Mouse (Mus musculus) thymus, adult 2 months (tissue): ENCODE measurements around the gene Ccdc73.

Experiments used
- CTCF ChIP-seq: fragments of 200-500 bp; IDR thresholded peaks from 2 replicates; pipeline ENCODE4 v1.5.1; 2012; ENCODE audit warnings: mild to moderate bottlenecking, control low read depth, low read length, moderate library complexity, borderline replicate concordance; ENCODE audit not compliant: control insufficient read depth, poor library complexity, insufficient read depth; ENCODE audit errors: extremely low read depth
- POLR2A ChIP-seq: fragments of 200-500 bp; IDR thresholded peaks from 2 replicates; pipeline ENCODE4 v1.6.1; 2012; ENCODE audit warnings: mild to moderate bottlenecking, low read length, control low read depth, moderate library complexity; ENCODE audit not compliant: control insufficient read depth, poor library complexity, insufficient read depth; ENCODE audit errors: extremely low read depth

GRCm38 (mm10) chr2:105055529-105055928 is 187.9 kb downstream of the Ccdc73 start:
- TF ChIP-seq POLR2A (no peak), CTCF (no peak)
